ENCODE assay signal across 20 mouse cellular contexts in the genomic region with DNA sequence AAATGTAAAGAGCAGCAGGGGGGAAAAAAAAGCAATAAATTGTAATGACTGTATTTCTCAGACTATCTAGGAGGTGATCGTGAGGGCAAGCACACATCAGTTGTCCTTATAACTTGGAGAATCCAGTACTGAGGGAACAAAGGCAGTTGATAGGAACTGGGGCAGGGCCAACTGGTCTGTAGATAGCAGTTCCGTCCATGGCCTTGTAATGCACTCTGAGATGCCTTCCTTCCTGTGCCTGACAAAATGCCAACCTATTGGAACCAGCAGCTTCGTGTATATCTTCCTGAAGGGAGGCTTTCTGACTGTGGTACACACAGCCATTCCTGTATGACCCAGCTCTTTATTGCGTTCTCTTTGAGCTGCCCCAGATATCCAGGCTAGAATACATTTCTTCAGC. TPM values are rescaled to one million over a fixed set of nuclear protein-coding genes. Genes with fewer than 3 reads are reported as not detected.
A peak's percentile ranks its signal among the peaks of the same experiment; 100 is the strongest.
DNase-seq lines count a peak whose midpoint lies in the region; ATAC-seq lines count a peak whose summit lies in the region.
"Had no signal": no experiment of that assay in that cellular context is flagged by ENCODE, and none has a peak within 500 bp of the region (broad histone marks: within the 10 kb centered on the region; RNA-seq: fewer than 3 reads in every experiment).

No protein-coding gene starts in this region.

- no peak for ATAC-seq in kidney, embryonic 16.5 days (ENCODE audit: low FRiP score, low TSS enrichment)
- no peak for ATAC-seq in cerebellum, adult (ENCODE audit: insufficient number of reproducible peaks, low FRiP score, low TSS enrichment)

- no peak overlapping the region for H3K9ac ChIP-seq in kidney, embryonic 16.5 days (replicated peaks; ENCODE audit: low read length)
- H3K9ac ChIP-seq: kidney, embryonic 15.5 days had no signal

- H3K4me2 ChIP-seq in kidney, embryonic 16.5 days (replicated peaks; ENCODE audit: low read depth, low read length), result no peak overlapping the region
- H3K4me2 ChIP-seq: kidney, embryonic 15.5 days; liver, embryonic 11.5 days; midbrain, embryonic 11.5 days had no signal

- no peak overlapping the region for H3K4me3 ChIP-seq in kidney, embryonic 16.5 days (ENCODE audit: low read length)
- H3K4me3 ChIP-seq: kidney, embryonic 15.5 days had no signal

- no peaks in the 10 kb centered on the region for H3K36me3 ChIP-seq in kidney, embryonic 16.5 days (ENCODE audit: insufficient read depth, low read length)

- WGBS in kidney, embryonic 16.5 days, result 74% methylated on average over 4 of the region's 4 CpGs

- intact Hi-C loops in left cerebral cortex, postnatal 25 days (cut with DNase I), result no loop called here

- H3K27ac ChIP-seq in kidney, embryonic 16.5 days (ENCODE audit: low read length), result 0 out of 2 replicates have a peak overlapping the region, but pooled peaks have one; percentile 14
- H3K27ac ChIP-seq: kidney, embryonic 15.5 days; stomach, postnatal 0 days had no signal

- peak; percentile 45 for DNase-seq in adrenal gland, adult 2 months
- no peak for DNase-seq in adrenal gland, postnatal 4 days (ENCODE audit: low spot score in 2 of 2)
- DNase-seq in kidney, adult 9 months, result no peak
- peak; percentile 57 for DNase-seq in ovary, adult 18-20 months (ENCODE audit: low spot score)
- no peak for DNase-seq in ovary, postnatal 14 days (ENCODE audit: low spot score)
- DNase-seq in left cerebral cortex, postnatal 25 days (ENCODE audit: low spot score in 2 of 2), result no peak
- DNase-seq: cerebellum, adult 9-11 months; layer of hippocampus, adult 9-11 months; lung, adult 2 months; lung, postnatal 4 days; right cerebral cortex, postnatal 14 days; thymus, postnatal 25 days had no signal

- H3K9me3 ChIP-seq in kidney, embryonic 16.5 days (ENCODE audit: low read length), result no peaks in the 10 kb centered on the region
- H3K9me3 ChIP-seq: kidney, embryonic 15.5 days had no signal

- peaks cover 39% of the 10 kb centered on the region for H3K4me1 ChIP-seq in kidney, embryonic 16.5 days (ENCODE audit: insufficient read depth, low read length)

- H3K27me3 ChIP-seq in kidney, embryonic 16.5 days (ENCODE audit: insufficient read depth, low read length), result no peaks in the 10 kb centered on the region
- H3K27me3 ChIP-seq: kidney, embryonic 15.5 days had no signal

RNA-seq across cellular contexts. Expression of gene Ptn, which starts 27.5 kb away (rescaled TPM):
- 10 to 100 TPM; 80.1 to 85.0 TPM for total RNA-seq in adrenal gland, adult 2 months (2021)
- 6.1 and 7.0 TPM in 2 replicates for polyA plus RNA-seq in adrenal gland, adult 2 months (2012; rRNA removed)
- 100 to 1,000 TPM in 1 of 2 experiments, 10 to 100 TPM in 1; 99.9 to 148 TPM for total RNA-seq in adrenal gland, postnatal 4 days (2021)
- 338 and 342 TPM in 2 replicates for polyA plus RNA-seq in kidney, embryonic 16.5 days (2015; fragmentation: Nextera tagmentation; extraction: Ambion mirVana)
- 100 to 1,000 TPM; 440 to 472 TPM for total RNA-seq in left cerebral cortex, postnatal 25 days (2021)
- total RNA-seq: granulocyte monocyte progenitor cell, adult 5-6 weeks; MEL had no signal

Comparison
In these comparisons a context has a peak if more than half of its experiments do, and no peak if none do; other contexts are left out.
1. DNase-seq: peak in adrenal gland, adult 2 months (single experiment) and ovary, adult 18-20 months (single experiment); none in adrenal gland, postnatal 4 days (0 of 2), kidney, adult 9 months (single experiment), ovary, postnatal 14 days (single experiment) and left cerebral cortex, postnatal 25 days (0 of 2).